Mouse (Mus musculus): ENCODE results near the gene Ptprs. TPM values are rescaled to one million over a fixed set of nuclear protein-coding genes. Genes with fewer than 3 reads are reported as not detected.
A peak's percentile ranks its signal among the peaks of the same experiment; 100 is the strongest.
"Not testable (repeated sequence)": the region's sequence is repeated elsewhere in the genome, so short reads cannot be mapped to it uniquely, and the experiment has no call there.

Gene Ptprs
- polyA plus RNA-seq, 1 experiment from 2014 or later: 15.7 TPM

DNA sequence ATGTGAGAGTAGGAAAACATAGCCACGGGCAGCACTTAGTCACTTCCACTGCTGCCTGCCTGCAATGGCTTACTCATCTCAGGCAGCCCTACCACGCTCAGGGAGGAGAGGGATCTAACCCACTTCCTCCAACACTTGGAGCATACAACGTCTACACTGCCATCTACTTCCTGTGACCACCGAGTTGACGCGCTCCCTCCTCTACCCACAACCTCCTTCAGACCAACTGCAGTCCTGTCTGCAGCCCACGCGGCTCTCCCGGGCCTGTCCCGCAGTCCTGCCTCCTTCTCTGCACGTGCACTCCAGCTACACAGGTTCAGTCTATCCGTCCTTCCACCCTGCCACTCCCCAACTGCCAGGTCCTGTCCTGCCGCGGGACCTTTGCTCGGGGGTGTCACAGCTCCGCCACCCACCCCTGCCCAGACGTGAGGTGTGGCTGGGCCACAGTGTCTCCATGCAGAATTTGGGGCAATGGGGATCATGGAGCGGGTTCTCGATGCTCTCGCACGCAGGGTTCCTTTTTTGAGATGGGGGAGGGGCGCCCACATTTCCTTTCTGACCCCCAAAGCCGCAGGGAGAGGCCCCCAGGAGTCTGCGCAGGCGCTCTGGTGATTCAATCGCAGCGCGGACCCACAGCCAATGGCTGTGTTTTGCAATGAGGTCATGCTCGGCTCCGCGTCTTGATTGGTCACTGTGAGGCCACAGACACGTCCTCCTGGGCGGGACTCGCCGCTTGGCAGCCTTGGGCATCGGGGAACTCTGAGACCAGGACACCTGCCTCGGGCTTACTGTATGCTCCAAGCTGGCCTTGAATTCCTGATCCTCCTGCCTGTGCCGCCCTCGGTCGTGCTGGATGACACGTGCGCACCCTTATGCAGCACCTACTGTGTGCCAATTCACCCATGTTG is 31.1 kb upstream of the Ptprs start:
- Histone ChIP-seq H3K4me3 (ENCODE audit: low read depth, low read length) (peak overlapping the region; percentile 43), H3K36me3 (ENCODE audit: control insufficient read depth, insufficient read depth) (no peaks in the 10 kb centered on the region), H3K9ac (ENCODE audit: low read depth, low read length) (peak overlapping the region; percentile 50), H3K27me3 (replicated peaks; ENCODE audit: control insufficient read depth, insufficient read depth, low read length) (peaks cover 25% of the 10 kb centered on the region), H3K27ac (ENCODE audit: low read depth, low read length) (peak overlapping the region; percentile 76), H3K4me2 (replicated peaks; ENCODE audit: low read depth) (peak overlapping the region; percentile 70), H3K4me1 (replicated peaks; ENCODE audit: control insufficient read depth, insufficient read depth, low read length) (no peaks in the 10 kb centered on the region), H3K9me3 (ENCODE audit: control insufficient read depth) (no peaks in the 10 kb centered on the region)
- TF ChIP-seq CTCF (IDR thresholded peaks at IDR 0.05; ENCODE audit: low read depth): no peak
- ATAC-seq: peak; percentile 97
- WGBS: under 1% methylated on average over 42 of the region's 42 CpGs

DNA sequence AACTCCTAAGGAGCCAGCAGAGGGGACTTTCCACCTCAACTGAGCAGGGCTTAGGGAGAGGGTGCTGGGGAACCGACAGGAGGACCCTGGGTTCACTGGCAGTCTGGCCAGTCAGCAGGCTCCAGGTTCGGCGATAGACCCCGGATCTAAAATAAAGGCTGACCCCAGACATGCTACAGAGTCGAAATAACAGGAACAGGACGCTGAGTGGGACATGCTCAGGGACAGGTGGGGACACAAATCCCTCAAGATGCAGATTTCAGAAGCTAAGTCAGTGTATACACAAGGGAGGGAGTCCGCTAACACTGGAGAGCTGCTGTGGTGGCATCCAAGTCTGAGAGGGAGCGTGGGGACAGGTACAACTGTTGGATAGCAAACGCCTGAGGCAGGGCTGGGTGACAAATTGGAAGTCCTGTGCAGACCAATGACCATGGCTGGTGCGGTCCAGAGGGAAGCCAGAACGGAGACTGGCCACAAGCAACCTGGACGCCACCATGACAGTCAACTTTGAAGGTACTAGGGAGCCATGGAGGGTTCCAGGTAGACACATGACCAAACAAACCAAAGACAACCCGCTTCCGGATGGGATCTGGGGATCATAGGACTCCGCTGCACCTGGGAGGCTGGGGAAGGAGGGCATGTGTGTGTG is 30.3 kb upstream of the Ptprs start:
- no peak for ATAC-seq
- H3K4me2 ChIP-seq (replicated peaks; ENCODE audit: low read depth): peak overlapping the region; percentile 70
- H3K9ac ChIP-seq (ENCODE audit: low read depth, low read length): 0 out of 2 replicates have a peak overlapping the region, but pooled peaks have one; percentile 50
- H3K4me3 ChIP-seq (ENCODE audit: low read depth, low read length): peak overlapping the region; percentile 43
- H3K27me3 ChIP-seq (replicated peaks; ENCODE audit: control insufficient read depth, insufficient read depth, low read length): peaks cover 16% of the 10 kb centered on the region
- H3K27ac ChIP-seq (ENCODE audit: low read depth, low read length): 0 out of 2 replicates have a peak overlapping the region, but pooled peaks have one; percentile 76
- TF ChIP-seq CTCF (IDR thresholded peaks at IDR 0.05; ENCODE audit: low read depth): no peak
- 60% methylated on average over 15 of the region's 15 CpGs for WGBS
- H3K9me3 ChIP-seq (ENCODE audit: control insufficient read depth): no peaks in the 10 kb centered on the region
- H3K36me3 ChIP-seq (ENCODE audit: control insufficient read depth, insufficient read depth): no peaks in the 10 kb centered on the region
- H3K4me1 ChIP-seq (replicated peaks; ENCODE audit: control insufficient read depth, insufficient read depth, low read length): no peaks in the 10 kb centered on the region

GRCm38 (mm10) chr17:56505401-56505800 is 29.1 kb upstream of the Ptprs start:
- no peak overlapping the region for H3K27ac ChIP-seq (ENCODE audit: low read depth, low read length)
- H3K9ac ChIP-seq (ENCODE audit: low read depth, low read length): no peak overlapping the region
- WGBS: 85% methylated on average over 10 of the region's 10 CpGs
- H3K4me1 ChIP-seq (replicated peaks; ENCODE audit: control insufficient read depth, insufficient read depth, low read length): no peaks in the 10 kb centered on the region
- H3K4me2 ChIP-seq (replicated peaks; ENCODE audit: low read depth): no peak overlapping the region
- H3K27me3 ChIP-seq (replicated peaks; ENCODE audit: control insufficient read depth, insufficient read depth, low read length): peaks cover 5% of the 10 kb centered on the region
- no peak for ATAC-seq
- H3K4me3 ChIP-seq (ENCODE audit: low read depth, low read length): no peak overlapping the region
- no peaks in the 10 kb centered on the region for H3K36me3 ChIP-seq (ENCODE audit: control insufficient read depth, insufficient read depth)
- no peaks in the 10 kb centered on the region for H3K9me3 ChIP-seq (ENCODE audit: control insufficient read depth)
- TF ChIP-seq CTCF (IDR thresholded peaks at IDR 0.05; ENCODE audit: low read depth): no peak

GRCm38 (mm10) chr17:56502526-56502925 is 26.2 kb upstream of the Ptprs start:
- Histone ChIP-seq H3K4me1 (replicated peaks; ENCODE audit: control insufficient read depth, insufficient read depth, low read length) (no peaks in the 10 kb centered on the region), H3K36me3 (ENCODE audit: control insufficient read depth, insufficient read depth) (no peaks in the 10 kb centered on the region), H3K4me3 (ENCODE audit: low read depth, low read length) (no peak overlapping the region), H3K9ac (ENCODE audit: low read depth, low read length) (no peak overlapping the region), H3K27ac (ENCODE audit: low read depth, low read length) (no peak overlapping the region), H3K27me3 (replicated peaks; ENCODE audit: control insufficient read depth, insufficient read depth, low read length) (no peaks in the 10 kb centered on the region), H3K9me3 (ENCODE audit: control insufficient read depth) (no peaks in the 10 kb centered on the region), H3K4me2 (replicated peaks; ENCODE audit: low read depth) (no peak overlapping the region)
- TF ChIP-seq CTCF (IDR thresholded peaks at IDR 0.05; ENCODE audit: low read depth): peak; percentile 29
- WGBS: 31% methylated on average over 9 of the region's 9 CpGs
- no peak for ATAC-seq

GRCm38 (mm10) chr17:56501635-56502400 is 25.5 kb upstream of the Ptprs start:
- not testable (repeated sequence) for H3K4me2 ChIP-seq (replicated peaks; ENCODE audit: low read depth); H3K27ac ChIP-seq (ENCODE audit: low read depth, low read length); H3K9ac ChIP-seq (ENCODE audit: low read depth, low read length); H3K27me3 ChIP-seq (replicated peaks; ENCODE audit: control insufficient read depth, insufficient read depth, low read length); H3K36me3 ChIP-seq (ENCODE audit: control insufficient read depth, insufficient read depth); H3K4me3 ChIP-seq (ENCODE audit: low read depth, low read length); H3K9me3 ChIP-seq (ENCODE audit: control insufficient read depth); ATAC-seq; H3K4me1 ChIP-seq (replicated peaks; ENCODE audit: control insufficient read depth, insufficient read depth, low read length)
- 38% methylated on average over 2 of the region's 2 CpGs for WGBS

DNA sequence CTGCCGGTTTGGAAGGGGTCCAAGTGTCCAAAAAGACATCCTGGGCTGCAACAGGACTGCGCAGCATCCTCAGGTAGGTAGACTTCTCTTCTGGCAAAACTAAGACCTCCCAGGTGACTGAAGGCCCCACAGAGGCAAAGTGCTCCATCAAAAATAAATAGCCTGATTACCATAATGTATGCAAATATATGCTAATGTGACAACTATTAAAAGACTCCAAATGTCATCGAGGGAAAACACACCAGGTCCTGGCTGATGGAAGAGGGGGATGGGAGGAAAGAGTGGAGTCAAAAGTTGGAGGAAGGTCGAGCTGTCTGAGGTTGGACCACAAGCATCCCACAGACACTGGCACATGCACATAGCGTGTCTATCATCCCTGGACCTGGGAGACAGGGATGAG is 22.9 kb upstream of the Ptprs start:
- Histone ChIP-seq H3K9ac (ENCODE audit: low read depth, low read length) (no peak overlapping the region), H3K36me3 (ENCODE audit: control insufficient read depth, insufficient read depth) (no peaks in the 10 kb centered on the region), H3K27me3 (replicated peaks; ENCODE audit: control insufficient read depth, insufficient read depth, low read length) (no peaks in the 10 kb centered on the region), H3K4me2 (replicated peaks; ENCODE audit: low read depth) (no peak overlapping the region), H3K4me3 (ENCODE audit: low read depth, low read length) (no peak overlapping the region), H3K4me1 (replicated peaks; ENCODE audit: control insufficient read depth, insufficient read depth, low read length) (no peaks in the 10 kb centered on the region), H3K9me3 (ENCODE audit: control insufficient read depth) (peaks cover 6% of the 10 kb centered on the region), H3K27ac (ENCODE audit: low read depth, low read length) (no peak overlapping the region)
- TF ChIP-seq CTCF (IDR thresholded peaks at IDR 0.05; ENCODE audit: low read depth): no peak
- ATAC-seq: no peak
- WGBS: 83% methylated on average over 5 of the region's 5 CpGs

All from intestine, postnatal 0 days (tissue).